Comparison of ENCODE assay signal across 14 mouse cellular contexts in genomic region chr2:62134911-62135310, GRCm38 (mm10).
"Had no signal": no experiment of that assay in that cellular context is flagged by ENCODE, and none has a peak within 500 bp of the region (broad histone marks: within the 10 kb centered on the region; RNA-seq: fewer than 3 reads in every experiment).

No protein-coding gene starts in this region.

- ATAC-seq: liver, postnatal 0 days; lung, postnatal 0 days had no signal

- DNase-seq: kidney, adult 9 months; kidney, postnatal 14 days; kidney, postnatal 4 days; left cerebral cortex, postnatal 4 days; liver, postnatal 0 days; lung, embryonic 14.5 days; lung, postnatal 36 days; midbrain, embryonic 14.5 days; right cerebral cortex, postnatal 25 days; spleen, adult 18-20 months; thymus, adult 2 months; thymus, postnatal 14 days; thymus, postnatal 4 days had no signal
